Mouse (Mus musculus) R1 (cell line): Measurements from ENCODE around the gene Eme2.
A peak's percentile ranks its signal among the peaks of the same experiment; 100 is the strongest.

ENCODE experiments used
- DNase-seq: peaks from one replicate; pipeline ENCODE4 v3.0.0-alpha.2; 2018; ENCODE audit warnings: low read depth, low spot score

Gene Eme2

DNA sequence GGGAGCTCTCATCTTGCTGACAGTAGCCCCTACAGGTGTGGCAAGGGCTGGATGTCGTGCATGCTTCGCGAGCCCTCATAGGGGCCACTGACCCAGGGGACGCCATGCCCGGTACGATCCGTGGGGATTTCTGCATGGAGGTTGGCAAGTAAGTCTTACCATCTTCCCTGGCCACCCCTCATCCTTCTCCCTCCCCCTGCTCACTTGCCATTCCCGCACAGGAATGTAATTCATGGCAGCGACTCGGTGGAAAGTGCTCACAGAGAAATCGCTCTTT lies 2.0 kb upstream of the Eme2 start:
- no peak for DNase-seq

DNA sequence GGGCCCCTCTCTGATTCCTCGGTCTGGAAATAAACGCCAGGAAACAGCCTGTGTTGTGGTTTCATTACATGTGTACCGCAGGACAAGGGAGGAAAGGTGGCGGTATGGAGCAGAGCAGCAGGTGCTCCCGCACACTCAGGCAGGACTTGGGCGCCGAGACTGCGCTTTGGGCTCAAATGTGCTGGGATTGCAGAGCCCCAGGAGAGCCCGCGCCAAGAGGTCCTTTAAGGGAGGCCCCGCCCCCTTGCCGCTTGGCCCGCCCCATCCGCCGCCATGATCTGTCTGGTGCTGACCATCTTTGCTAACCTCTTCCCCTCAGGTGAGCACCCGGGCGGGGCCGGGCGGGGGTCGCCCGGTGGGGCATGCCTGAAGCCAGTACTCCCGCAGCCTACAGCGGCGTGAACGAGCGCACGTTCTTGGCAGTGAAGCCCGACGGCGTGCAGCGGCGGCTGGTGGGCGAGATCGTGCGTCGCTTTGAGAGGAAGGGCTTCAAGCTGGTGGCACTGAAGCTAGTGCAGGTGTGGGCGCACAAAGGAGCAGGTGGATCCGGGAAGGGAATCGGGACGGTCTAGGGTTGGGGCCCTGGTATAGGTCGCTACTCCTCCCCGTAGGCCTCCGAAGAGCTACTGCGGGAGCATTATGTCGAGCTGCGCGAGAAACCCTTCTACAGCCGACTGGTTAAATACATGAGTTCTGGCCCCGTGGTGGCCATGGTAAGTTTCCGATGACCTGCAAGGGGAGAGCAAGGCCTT lies 1.5 kb upstream of the Eme2 start, which contains the start of gene Nme3:
TSS of gene Nme3 (plus strand) at position 260 of the 752 bp plus-strand sequence.
- DNase-seq, result peak; percentile 90

DNA sequence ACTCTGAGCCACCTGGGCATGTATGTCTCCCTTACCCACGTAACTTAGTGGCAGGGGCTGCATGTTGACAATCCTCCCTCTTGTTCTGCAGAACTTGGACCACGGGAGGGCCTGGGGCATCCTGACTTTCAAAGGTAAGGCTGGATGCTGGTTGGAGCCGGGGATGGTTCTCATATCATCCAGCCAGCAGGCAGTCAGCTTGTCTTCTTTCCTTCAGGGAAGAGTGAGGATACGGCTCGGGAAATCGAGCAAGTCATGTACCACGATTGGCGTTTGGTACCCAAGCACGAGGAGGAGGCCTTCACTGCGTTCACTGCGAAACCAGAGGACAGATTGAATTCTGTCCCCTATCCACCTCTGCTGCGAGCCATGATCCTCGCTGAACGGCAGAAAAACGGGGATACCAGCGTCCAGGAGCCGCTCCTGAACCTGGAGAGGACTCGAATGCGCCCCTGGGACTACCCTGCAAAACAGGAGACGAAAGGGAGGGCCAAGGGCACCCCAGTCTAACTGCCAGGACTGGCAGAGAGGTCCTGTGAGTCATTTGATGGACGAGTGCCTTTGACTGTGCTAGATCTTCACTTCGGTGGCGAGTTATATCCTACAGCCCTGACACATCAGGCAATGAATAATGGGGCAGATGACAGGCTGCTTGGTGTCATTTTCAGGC lies 819 bp upstream of the Eme2 start:
- no peak for DNase-seq

DNA sequence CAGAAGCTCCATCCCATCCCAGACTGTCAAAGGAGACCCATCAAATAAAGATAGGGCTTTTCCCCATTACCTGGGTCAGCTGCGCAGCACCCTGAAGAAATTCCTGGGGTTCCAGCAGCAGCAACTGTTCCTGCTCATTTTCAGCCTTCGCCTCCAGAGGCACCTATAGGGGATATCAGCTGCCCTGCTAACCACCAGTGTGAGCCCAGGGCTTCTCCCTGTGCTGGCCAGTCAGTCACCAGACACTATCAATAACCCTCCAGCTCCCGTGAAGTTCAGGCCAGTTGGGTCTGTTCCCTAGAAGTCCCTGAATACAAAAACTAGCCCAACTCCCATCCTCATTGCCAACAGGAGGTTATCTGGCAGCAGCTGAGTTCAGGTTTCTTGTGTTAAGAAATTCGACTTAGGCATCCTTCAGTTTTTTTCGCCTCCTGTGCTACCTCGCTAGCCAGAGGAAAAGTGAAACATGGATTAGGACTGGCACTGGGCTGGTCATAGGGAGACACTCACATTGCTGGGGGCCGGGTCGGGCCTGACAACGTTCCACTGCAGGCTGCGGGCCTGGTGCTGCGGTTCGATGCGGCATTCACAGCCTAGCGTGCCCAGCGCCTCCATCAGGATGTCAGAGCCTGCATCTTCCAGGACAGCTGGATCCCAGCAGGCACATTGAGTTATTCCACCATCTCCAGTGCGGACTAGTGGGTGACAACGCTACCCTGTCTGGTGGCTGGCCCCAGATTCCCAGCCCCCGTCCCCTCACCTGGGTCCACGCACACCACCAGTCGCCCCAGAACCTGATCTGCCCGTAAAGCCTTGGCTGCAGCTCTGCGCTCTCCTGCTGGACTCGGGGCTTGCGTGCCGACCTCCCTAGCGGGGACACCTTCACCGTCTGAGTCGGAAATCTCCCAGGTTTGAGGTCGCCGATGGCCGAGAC lies 559 bp downstream of the Eme2 start:
- no peak for DNase-seq

DNA sequence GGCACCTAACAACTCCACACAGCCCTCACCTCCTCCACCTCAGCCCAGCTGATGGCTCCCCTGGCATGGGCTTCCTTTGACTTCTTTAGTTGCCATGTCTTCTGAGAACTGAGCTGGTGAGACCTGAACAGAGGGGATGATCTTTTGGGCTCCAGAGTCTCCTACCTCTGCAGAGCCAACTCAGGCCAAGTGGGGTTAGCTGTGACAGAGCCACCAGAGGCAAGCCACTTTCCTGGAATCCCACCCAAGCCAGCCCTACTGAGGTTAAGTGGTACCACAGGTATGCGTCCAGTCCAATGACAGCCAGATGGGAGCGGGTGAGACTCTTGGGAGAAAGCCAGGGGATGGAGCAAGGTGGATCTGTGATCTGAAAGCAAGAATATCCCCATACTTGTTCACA lies 1.6 kb downstream of the Eme2 start:
- DNase-seq, result no peak

DNA sequence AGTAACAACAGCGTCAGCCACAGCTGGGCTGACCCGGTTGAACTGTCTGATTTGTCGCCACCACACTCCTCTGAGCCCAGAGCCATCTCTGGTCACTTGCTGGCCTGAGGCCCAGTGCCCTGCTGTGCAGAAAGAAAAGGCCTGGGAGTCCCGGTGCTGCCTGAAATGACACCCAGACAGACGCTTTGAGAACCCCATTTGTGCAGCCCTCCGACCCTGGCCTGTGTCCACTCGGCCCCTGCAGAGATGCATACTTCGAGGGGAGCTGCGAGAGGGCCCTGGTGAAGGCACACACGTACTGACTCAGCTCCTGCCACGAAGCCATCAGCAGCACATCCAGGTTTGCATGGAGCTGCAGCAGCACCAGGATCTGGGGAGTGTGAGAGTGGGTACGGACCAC lies 2.1 kb downstream of the Eme2 start:
- DNase-seq, result no peak

DNA sequence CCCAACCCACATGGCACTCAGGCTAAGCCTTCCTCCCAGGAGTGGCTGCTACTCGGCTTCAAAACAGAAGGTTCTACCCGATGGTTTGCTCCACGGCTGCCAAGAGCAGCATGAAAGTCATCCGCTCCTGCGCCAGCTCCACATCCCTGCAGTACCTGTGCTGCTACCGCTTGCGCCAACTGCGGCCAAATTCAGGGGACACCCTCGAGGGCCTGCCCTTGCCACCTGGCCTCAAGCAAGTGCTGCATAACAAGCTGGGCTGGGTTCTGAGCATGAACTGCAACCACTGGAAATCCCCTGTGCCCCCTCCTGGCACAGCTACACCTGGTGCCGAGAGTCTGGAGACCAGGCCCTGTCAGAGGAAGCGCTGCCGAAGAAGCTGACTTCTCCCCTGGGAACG lies 3.6 kb downstream of the Eme2 start:
- DNase-seq, result no peak

DNA sequence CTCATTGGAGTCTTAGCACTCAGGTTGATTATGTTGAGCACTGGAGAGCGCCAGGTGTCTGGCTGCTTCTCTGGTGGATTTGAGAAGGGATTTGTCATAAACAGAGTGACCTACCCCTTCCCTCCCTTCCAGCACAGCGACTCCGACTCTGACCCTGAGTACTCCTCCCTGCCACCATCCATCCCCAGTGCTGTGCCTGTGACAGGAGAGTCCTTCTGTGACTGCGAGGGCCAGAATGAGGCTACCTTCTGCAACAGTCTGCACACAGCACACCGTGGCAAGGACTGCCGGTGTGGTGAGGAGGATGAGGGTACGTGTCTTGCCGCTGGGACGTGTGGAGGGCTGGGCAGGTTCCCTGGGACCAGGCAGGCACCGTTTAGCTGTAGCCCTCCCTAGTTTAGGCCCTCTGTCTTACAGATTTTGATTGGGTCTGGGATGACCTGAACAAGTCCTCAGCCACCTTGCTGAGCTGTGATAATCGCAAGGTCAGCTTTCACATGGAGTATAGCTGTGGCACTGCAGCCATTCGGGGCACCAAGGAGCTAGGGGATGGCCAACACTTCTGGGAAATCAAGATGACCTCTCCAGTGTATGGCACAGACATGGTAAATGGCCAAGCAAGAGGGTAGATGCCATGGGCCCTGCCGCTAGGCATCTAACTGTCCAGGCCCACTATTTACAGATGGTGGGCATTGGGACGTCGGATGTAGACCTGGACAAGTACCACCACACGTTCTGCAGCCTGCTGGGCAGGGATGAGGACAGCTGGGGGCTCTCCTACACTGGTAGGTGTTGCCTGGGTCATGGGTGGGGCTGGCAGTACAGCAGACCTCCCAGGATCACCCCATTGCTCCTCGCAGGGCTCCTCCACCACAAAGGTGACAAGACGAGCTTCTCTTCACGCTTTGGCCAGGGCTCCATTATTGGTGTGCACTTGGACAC lies 4.5 kb downstream of the Eme2 start:
- DNase-seq, result no peak

DNA sequence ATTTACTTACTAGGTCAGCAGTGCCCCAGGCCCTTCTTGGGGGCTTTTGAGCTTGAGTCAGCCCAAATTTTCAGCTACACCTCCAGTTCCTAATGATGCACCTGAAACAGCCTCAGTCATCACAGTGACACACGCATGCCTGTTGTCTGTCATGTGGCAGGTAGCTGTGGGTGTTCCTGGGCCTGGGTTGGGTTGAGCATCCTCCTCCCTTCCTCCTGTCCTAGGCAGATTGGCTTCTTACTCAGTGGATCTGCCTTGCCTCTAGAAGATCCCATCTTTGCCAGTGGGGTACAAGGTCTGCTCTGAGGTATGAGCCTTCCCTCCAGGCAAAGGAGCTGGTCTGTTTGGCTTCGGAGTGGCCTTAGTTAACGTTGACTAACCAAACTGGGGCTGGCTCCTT lies 6.0 kb downstream of the Eme2 start:
- no peak for DNase-seq

DNA sequence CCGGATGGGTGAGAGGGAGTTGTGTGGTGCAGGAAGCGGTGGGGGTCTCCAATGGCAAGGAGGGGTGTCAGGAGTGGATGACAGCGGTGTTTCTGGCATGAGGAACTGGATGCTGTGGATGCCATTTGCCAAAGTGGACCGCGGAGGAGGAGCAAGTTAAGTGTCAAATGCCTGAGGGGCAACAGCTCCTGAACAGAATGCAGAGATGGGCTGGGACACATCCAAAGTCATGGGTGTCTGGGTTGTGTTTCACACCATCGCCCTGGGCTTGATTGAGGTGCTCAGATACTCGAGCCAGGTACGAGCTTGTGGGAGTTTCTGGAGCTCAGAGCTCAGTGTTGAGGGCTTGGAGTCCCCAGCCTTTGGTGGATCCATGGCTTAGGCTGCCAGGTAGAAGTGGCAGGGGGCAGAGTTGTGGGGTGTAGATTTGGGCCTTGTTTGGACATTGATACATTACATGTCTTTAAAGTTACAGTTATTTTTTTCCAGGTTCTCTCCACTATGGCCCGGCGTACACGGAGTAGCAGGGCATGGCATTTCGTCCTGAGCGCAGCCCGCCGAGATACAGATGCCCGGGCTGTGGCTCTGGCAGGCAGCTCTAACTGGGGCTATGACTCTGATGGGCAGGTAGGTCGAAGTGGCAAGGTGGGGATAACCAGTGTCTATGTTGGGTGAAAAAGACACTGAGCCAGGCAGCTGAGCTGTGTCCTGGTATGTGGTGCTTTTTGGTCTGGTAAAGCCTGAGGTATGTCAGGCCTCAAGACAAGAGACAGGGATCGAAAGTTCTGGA lies 7.4 kb downstream of the Eme2 start:
- no peak for DNase-seq

DNA sequence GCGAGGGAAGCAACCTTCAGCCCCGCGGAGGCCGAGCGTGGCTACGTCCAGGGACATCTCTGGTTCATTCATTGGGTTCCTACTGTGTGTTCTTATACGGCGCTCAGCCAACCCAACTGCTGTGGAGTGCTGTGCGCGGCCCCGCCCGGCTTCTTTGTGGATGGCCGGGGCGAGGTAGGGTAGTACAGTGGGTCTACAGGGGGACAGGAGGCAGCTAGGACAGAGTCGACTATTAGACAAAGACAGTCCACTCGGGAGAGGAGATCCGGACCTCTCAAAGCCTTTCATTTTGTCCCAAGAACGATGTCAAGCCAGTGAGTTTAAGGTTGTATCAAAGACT lies 8.0 kb downstream of the Eme2 start:
- no peak for DNase-seq

DNA sequence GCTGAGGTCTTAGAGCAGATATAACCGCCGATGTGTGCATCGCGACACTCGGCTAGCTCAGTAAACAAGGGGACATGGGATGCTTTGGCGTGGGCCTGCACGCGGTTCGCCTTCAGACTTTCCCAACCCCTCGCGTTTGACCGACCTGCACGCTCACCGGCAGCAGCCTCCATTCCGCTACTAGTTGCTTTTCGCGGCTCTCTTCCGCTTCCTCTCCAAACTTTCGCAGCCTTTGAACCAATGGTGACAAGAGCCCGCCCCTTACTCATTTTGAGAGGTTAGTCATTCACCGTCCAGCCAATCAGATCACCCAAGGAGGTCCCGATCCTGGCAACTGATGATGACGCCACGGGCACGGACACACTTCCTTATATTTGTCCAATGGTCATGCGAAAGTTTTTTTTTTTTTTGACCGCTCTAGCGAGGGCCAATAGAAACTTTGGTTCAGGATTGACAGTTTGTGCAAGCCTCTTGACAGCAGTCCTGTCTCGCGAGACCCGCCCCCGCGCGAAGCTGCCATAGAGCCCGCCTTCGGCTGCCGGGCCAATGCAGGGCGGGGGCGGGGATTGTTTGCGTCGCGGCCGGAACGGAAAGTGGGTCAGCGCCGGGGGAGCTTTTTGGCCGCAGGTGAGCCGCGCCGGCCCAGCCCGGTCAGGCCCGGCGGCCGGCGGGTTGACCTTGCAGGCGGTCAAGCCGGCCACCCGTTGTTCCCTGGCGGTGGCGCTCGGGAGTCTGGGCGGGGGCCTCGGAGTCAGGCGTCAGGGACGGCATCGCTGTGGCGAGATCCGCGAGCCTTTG lies 8.6 kb downstream of the Eme2 start, which contains the start of the genes Nubp2 and Spsb3:
TSS of gene Nubp2 (minus strand) at position 216 of the 798 bp plus-strand sequence.
TSS of gene Spsb3 (plus strand) at position 510 of the 798 bp plus-strand sequence.
- peak; percentile 100 for DNase-seq

DNA sequence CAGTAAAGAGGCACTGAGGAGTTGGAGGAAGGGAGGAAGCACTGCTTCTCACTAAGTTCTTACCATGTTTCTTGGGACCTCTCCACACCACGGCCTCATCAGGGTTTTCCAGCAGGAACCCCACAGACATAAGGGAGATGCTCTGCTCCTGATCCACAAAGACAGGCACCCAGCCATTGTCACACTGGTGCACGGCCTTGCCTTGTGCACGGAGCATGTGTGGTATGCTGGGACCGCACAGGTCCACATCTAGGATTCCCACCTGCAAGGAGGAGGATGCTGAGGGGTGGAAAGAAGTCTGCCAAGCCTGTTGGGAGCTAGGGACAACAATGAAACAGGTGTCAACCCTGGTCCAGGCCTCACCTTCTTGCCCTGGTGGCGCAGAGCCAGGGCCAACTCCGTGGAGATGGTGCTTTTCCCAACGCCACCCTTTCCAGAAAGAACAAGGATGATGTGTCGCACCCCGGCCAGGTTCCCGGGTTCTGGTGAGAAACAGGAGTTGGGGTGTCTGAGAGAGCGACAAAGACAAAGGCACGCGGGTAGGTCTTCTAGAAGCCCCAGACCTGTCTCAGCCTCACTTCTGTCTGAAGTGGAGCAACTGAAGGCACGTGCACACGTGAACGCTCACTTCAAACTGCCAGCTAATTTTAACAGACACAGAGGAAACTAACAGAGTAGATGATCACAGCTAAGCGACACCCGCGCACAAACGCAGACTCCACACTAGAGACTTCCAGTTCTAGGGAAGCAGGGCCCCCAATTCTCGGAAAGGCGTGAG lies 9.3 kb downstream of the Eme2 start:
- no peak for DNase-seq

DNA sequence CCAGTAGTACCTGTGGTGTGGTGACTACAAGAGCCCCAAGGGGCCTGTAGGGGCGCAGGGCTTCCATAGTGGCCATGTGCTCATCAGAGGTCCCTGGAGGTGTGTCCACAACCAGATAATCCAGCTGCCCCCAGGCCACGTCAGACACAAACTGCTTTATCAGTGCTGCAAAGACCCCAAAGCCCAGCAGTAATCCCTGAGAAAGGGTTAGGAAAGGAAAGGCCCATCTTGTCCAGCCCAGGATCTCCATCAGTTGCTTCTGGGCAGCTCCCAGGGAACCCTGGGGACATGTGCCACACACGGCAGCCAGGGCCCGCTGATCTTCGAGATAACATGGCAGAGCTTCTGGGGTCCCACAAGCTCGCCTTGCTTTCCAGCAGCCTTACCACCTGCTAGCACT lies 10.5 kb downstream of the Eme2 start:
- no peak for DNase-seq

DNA sequence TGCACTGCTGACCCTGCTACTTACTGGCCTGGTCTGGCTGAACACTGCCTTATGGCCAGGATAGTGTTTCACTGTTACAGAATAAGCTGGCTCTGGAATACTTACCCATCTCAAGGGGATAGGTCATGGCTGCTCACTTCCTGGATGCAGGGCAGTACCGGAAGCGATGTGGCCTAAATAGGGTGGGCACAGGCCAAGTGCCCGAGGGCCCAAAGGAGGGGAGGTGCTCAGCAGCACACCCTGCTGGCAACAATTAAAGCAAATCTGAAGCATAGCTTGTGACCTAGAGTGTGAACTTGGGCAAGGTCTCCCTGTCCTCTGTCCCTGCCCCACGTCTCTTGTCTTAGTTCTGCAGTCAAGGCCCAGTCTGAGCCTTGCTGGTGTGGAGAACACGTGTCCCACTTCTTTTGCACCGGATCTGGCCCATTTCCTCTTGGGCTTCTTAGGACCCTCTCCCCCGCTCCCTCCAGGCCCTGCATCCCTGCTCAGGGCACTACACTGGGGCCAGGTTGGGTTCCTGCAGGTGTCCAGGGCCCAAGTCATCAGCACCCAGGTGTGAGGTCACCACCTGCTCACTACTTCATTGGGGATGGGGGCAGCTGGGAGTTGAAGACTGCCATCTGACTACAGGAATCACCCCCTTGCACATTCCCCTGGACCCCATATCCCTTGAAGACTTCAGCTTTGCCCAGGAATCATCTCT lies 13.0 kb downstream of the Eme2 start:
- DNase-seq, result peak; percentile 73

DNA sequence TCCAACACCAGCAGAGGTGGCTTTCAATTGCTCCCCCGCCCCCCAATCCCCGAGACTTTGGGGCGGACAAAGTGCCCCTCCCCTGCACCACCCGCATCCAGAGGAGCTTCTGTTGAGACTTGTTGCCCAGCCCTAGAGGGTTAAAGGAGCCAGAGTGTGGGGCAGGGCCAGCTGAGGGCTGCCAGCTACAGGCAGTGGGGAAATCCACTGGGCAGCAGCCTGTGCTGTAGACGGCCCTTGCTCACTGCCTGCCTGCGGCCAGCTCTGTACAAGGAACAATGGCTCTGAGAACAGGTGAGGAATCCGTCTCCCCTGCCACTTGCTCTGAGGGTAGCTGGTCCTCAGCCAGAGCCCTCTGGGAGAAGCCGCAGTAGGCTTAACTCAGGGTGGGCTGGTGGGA lies 16.4 kb downstream of the Eme2 start:
- no peak for DNase-seq

DNA sequence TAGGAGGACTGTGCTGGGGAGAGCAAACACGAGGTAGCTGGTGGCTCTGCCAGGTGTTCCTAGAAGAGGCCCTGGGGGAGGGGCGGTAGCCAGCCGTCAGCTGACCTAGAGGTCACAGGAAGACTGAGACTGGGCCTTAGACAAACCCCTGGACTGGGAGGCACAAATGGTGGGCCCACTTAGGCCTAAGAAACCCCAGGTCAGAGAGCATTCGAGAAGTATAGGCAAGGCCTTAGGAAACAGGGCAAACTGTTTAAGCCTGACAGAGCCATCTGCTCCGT lies 16.8 kb downstream of the Eme2 start:
- peak; percentile 45 for DNase-seq

DNA sequence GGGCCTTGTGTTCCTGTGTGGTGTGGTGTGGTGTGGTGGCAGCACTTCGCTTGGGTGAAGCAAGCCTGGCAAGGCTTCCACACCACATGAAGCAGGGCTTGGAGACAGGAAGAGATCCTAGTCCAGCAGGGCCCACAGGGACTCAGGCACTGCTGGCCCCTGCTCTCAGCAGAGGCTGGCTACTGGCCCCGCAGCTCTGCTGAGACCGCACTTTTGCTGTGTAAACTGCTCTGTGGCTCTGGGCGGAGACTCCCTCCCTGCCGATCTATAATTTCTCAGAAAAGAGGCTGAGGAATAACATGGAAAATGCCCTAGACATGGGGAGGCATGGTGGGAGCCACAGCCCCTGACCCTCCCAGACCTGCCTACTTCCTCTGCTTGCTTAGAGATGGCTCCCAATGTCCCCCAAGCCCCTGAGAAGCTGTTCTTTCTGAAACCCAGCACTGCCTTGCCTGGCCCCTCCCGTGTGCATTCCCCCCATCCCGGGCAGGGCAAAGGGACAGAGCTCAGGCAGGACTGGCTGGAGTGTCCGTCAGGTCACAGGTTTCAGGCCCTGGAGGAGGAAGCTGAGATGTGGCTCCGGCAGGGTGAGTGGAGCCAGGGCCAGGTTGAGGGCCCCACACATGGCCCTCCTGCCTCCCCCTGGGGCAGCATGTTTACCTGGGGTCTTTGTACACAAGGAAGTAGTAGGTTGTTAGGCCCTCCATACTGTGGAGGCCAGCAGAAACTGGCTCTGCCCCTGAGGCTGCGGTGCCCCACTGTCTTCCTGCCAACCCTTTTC lies 17.4 kb downstream of the Eme2 start:
- no peak for DNase-seq
